Mouse (Mus musculus) embryonic facial prominence, embryonic 14.5 days (tissue): ENCODE data around the gene Tshr. TPM values are rescaled to one million over a fixed set of nuclear protein-coding genes. Genes with fewer than 3 reads are reported as not detected.
A peak's percentile ranks its signal among the peaks of the same experiment; 100 is the strongest.

ENCODE experiments used
- ATAC-seq: fragments of 200-750 bp; cut with Nextera tagmentation; 2 replicates; pipeline ENCODE4 v1.8.0; 2017; ENCODE audit warnings: low read depth, moderate number of reproducible peaks, moderate TSS enrichment
- DNase-seq: peaks from one replicate; pipeline ENCODE4 v3.0.0-alpha.2; 2015; ENCODE audit warnings: low spot score
- H3K27ac ChIP-seq: fragments of 300-500 bp; sonication (generic); replicated peaks from 2 replicates; pipeline ENCODE4 v1.5.1; 2014; ENCODE audit warnings: low read depth, mild to moderate bottlenecking, low read length, moderate library complexity
- H3K27me3 ChIP-seq: fragments of 300-500 bp; sonication (generic); replicated peaks from 2 replicates; pipeline ENCODE4 v1.6.1; 2014; ENCODE audit warnings: low read length; ENCODE audit not compliant: control insufficient read depth, insufficient read depth
- H3K36me3 ChIP-seq: fragments of 300-500 bp; sonication (generic); 2 replicates; pipeline ENCODE4 v1.6.1; 2014; ENCODE audit warnings: low read length, mixed read lengths; ENCODE audit not compliant: control insufficient read depth, insufficient read depth
- H3K4me1 ChIP-seq: fragments of 300-500 bp; sonication (generic); 2 replicates; pipeline ENCODE4 v1.6.1; 2014; ENCODE audit warnings: antibody characterized with exemption, low read length; ENCODE audit not compliant: control insufficient read depth, insufficient read depth
- H3K4me2 ChIP-seq: fragments of 300-500 bp; sonication (generic); 2 replicates; pipeline ENCODE4 v1.6.1; 2014; ENCODE audit warnings: low read depth, mild to moderate bottlenecking, low read length, moderate library complexity, mixed read lengths
- H3K4me3 ChIP-seq: fragments of 300-500 bp; sonication (generic); 2 replicates; pipeline ENCODE4 v1.5.1; 2014; ENCODE audit warnings: low read depth, mild to moderate bottlenecking, low read length
- H3K9ac ChIP-seq: fragments of 300-500 bp; sonication (generic); 2 replicates; pipeline ENCODE4 v1.6.1; 2014; ENCODE audit warnings: low read depth, mild to moderate bottlenecking, low read length, moderate library complexity, mixed read lengths
- H3K9me3 ChIP-seq: fragments of 300-500 bp; sonication (generic); 2 replicates; pipeline ENCODE4 v1.6.1; 2016; ENCODE audit warnings: low read length; ENCODE audit not compliant: control insufficient read depth
- WGBS: fragments of 180-500 bp; shearing (Covaris S2); extraction: QIAGEN DNeasy Blood & Tissue Kit; methylation state at CpG from one replicate; pipeline ENCODE4 v1.1.7; 2014; 5-methylcytosine and 5-hydroxymethylcytosine counted together
- polyA plus RNA-seq: library from polyadenylated mRNA; unstranded; fragments of >200 nt; fragmentation: Nextera tagmentation; extraction: Ambion mirVana; gene quantifications from 2 replicates; pipeline ENCODE4 v1.2.1, GENCODE M21; 2014

The Tshr gene
- polyA plus RNA-seq, 1 experiment from 2014 or later = 0.63 TPM

DNA sequence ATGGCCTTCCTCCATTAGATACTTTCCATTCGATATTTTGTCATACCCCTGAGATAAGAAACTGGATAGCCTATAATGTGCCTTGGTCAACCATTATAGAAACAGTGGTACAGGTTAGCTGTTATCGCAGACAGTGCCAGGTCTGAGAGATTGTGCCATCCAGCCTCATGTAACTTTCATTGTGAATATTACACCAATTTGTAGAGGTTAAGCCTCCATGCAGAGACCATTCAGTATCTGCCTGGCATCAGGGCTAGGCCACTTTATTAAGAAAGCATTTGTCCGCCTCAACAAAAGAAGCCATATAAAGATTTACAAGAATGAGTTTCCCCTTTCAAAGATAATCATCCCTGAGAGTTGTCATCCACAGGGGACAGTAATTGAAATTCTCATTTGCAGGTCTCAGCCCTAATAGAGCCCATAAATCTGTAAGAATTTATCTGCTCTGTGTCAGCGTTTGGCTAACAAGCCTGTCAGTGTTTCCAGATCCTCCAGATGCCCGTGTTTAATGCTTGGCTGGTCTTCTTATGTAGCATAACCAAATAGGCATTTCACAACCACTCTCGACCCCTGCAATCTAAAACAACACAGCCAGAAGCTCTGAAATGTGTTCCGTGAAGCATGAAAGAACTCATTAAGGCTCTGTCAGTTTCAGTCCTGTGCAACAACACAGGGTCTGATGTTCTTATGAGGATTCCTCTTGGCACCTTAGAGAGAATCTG is 28.3 kb downstream of the Tshr start:
- Histone ChIP-seq H3K27ac (no peak overlapping the region), H3K4me2 (no peak overlapping the region), H3K4me3 (no peak overlapping the region), H3K36me3 (no peaks in the 10 kb centered on the region), H3K4me1 (no peaks in the 10 kb centered on the region), H3K9me3 (no peaks in the 10 kb centered on the region), H3K9ac (no peak overlapping the region), H3K27me3 (no peaks in the 10 kb centered on the region)
- WGBS = 44% methylated on average over 7 of the region's 7 CpGs
- DNase-seq (peak; percentile 87), ATAC-seq (peak; percentile 88; the same call in 1 of the 2 replicates)

GRCm38 (mm10) chr12:91415112-91415511 is 30.7 kb downstream of the Tshr start:
- Histone ChIP-seq H3K27me3 (no peaks in the 10 kb centered on the region), H3K36me3 (no peaks in the 10 kb centered on the region), H3K9ac (no peak overlapping the region), H3K27ac (no peak overlapping the region), H3K9me3 (no peaks in the 10 kb centered on the region), H3K4me2 (no peak overlapping the region), H3K4me1 (no peaks in the 10 kb centered on the region), H3K4me3 (no peak overlapping the region)
- DNase-seq (no peak), ATAC-seq (no peak)
- 77% methylated on average over 6 of the region's 6 CpGs for WGBS

DNA sequence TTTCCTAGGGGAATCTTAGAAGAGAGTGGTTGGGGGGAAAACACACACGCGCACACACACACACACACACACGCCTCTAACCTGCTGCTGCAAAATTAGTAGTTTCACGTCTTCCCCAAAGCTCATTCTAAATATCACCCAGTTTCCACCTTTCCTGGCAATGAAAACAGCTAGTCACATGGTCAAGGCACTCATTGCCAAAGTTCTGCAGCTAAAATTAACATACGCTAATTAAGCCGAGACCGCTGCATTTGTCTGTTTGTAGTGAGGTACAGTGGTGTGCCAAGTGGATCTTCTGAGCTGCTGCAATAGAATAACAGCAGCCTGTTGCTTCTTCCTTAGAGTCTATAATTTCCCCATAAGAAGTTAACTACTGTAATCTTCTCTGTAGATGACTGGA is 32.5 kb downstream of the Tshr start:
- no peak overlapping the region for H3K4me2 ChIP-seq
- 91% methylated on average over 7 of the region's 7 CpGs for WGBS
- ATAC-seq (no peak), DNase-seq (no peak)
- no peaks in the 10 kb centered on the region for H3K4me1 ChIP-seq
- H3K4me3 ChIP-seq = no peak overlapping the region
- no peak overlapping the region for H3K9ac ChIP-seq
- no peaks in the 10 kb centered on the region for H3K36me3 ChIP-seq
- H3K9me3 ChIP-seq = no peaks in the 10 kb centered on the region
- H3K27me3 ChIP-seq = no peaks in the 10 kb centered on the region
- H3K27ac ChIP-seq = no peak overlapping the region

DNA sequence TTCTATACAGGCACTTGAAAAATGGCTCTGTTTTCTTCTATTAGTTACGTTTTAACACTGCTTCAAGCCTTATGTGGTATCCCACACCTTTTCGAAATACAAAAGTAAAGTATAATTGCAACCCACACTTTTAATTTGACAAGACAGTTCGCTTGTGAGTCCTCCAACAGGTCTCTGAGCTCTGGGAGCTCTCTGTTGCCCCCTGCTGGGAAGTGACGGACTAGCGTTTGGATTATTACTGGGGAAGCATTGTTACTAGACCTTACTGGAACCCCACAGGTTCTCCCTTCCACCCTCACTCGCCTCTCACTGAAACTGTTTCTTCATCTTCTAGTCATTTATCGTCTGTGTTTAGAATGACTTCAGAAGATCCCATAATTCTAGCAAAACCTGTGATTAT is 34.4 kb downstream of the Tshr start:
- Histone ChIP-seq H3K4me1 (no peaks in the 10 kb centered on the region), H3K9me3 (no peaks in the 10 kb centered on the region), H3K27me3 (no peaks in the 10 kb centered on the region), H3K4me2 (no peak overlapping the region), H3K36me3 (no peaks in the 10 kb centered on the region), H3K27ac (no peak overlapping the region), H3K9ac (no peak overlapping the region), H3K4me3 (no peak overlapping the region)
- ATAC-seq = no peak
- peak; percentile 19 for DNase-seq
- WGBS = 50% methylated on average over 7 of the region's 7 CpGs

GRCm38 (mm10) chr12:91421272-91421671 is 36.9 kb downstream of the Tshr start:
- Histone ChIP-seq H3K9me3 (no peaks in the 10 kb centered on the region), H3K27me3 (no peaks in the 10 kb centered on the region), H3K36me3 (no peaks in the 10 kb centered on the region), H3K4me2 (no peak overlapping the region), H3K4me3 (no peak overlapping the region), H3K9ac (no peak overlapping the region), H3K4me1 (no peaks in the 10 kb centered on the region), H3K27ac (no peak overlapping the region)
- DNase-seq (no peak), ATAC-seq (no peak)
- 29% methylated on average over 9 of the region's 9 CpGs for WGBS

- 69% methylated on average over 11 of the region's 11 CpGs for WGBS
- Histone ChIP-seq H3K9me3 (no peaks in the 10 kb centered on the region), H3K4me3 (no peak overlapping the region), H3K9ac (no peak overlapping the region), H3K4me1 (no peaks in the 10 kb centered on the region), H3K4me2 (no peak overlapping the region), H3K27me3 (no peaks in the 10 kb centered on the region), H3K36me3 (no peaks in the 10 kb centered on the region), H3K27ac (no peak overlapping the region)
- no peak for ATAC-seq
- DNase-seq = peak; percentile 62
These were observed 38.9 kb downstream of the Tshr start for GRCm38 (mm10) chr12:91423125-91423820.

- Histone ChIP-seq H3K9me3 (no peaks in the 10 kb centered on the region), H3K4me1 (no peaks in the 10 kb centered on the region), H3K36me3 (no peaks in the 10 kb centered on the region), H3K27ac (no peak overlapping the region), H3K4me2 (no peak overlapping the region), H3K9ac (no peak overlapping the region), H3K27me3 (no peaks in the 10 kb centered on the region), H3K4me3 (no peak overlapping the region)
- DNase-seq (no peak), ATAC-seq (no peak)
- WGBS = 32% methylated on average over 4 of the region's 4 CpGs
These were observed 42.1 kb downstream of the Tshr start for GRCm38 (mm10) chr12:91426499-91426898.

DNA sequence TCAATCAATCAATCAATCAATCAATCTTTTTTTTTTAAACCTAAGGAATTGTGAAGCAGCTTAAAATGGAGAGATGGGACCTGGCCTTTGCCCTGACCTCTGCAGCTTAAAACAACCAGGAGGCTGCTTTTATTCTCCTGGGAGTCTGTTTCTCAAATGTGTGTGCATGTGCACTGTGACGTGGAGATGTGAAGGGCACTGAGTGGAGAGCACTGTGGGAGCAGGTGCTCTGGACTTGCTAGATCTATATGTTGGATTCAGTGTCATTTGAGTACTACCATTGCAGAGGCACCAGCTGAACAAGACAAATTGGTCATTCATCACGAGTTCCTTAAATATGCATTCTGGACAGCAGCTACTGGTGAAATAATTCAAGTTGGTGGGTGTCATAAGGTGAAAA is 42.8 kb downstream of the Tshr start:
- Histone ChIP-seq H3K4me3 (no peak overlapping the region), H3K4me2 (no peak overlapping the region), H3K4me1 (no peaks in the 10 kb centered on the region), H3K9ac (no peak overlapping the region), H3K27ac (no peak overlapping the region), H3K9me3 (no peaks in the 10 kb centered on the region), H3K36me3 (no peaks in the 10 kb centered on the region), H3K27me3 (no peaks in the 10 kb centered on the region)
- no peak for ATAC-seq
- DNase-seq = no peak
- WGBS = 49% methylated on average over 2 of the region's 2 CpGs
